Mouse (Mus musculus) embryonic facial prominence, embryonic 14.5 days (tissue): ENCODE results near the gene Mdm1. TPM values are rescaled to one million over a fixed set of nuclear protein-coding genes. Genes with fewer than 3 reads are reported as not detected.

Experiments used
- ATAC-seq: fragments of 200-750 bp; cut with Nextera tagmentation; 2 replicates; pipeline ENCODE4 v1.8.0; 2017; ENCODE audit warnings: low read depth, moderate number of reproducible peaks, moderate TSS enrichment
- DNase-seq: peaks from one replicate; pipeline ENCODE4 v3.0.0-alpha.2; 2015; ENCODE audit warnings: low spot score
- H3K27ac ChIP-seq: fragments of 300-500 bp; sonication (generic); replicated peaks from 2 replicates; pipeline ENCODE4 v1.5.1; 2014; ENCODE audit warnings: low read depth, mild to moderate bottlenecking, low read length, moderate library complexity
- H3K27me3 ChIP-seq: fragments of 300-500 bp; sonication (generic); replicated peaks from 2 replicates; pipeline ENCODE4 v1.6.1; 2014; ENCODE audit warnings: low read length; ENCODE audit not compliant: control insufficient read depth, insufficient read depth
- H3K36me3 ChIP-seq: fragments of 300-500 bp; sonication (generic); 2 replicates; pipeline ENCODE4 v1.6.1; 2014; ENCODE audit warnings: low read length, mixed read lengths; ENCODE audit not compliant: control insufficient read depth, insufficient read depth
- H3K4me1 ChIP-seq: fragments of 300-500 bp; sonication (generic); 2 replicates; pipeline ENCODE4 v1.6.1; 2014; ENCODE audit warnings: antibody characterized with exemption, low read length; ENCODE audit not compliant: control insufficient read depth, insufficient read depth
- H3K4me2 ChIP-seq: fragments of 300-500 bp; sonication (generic); 2 replicates; pipeline ENCODE4 v1.6.1; 2014; ENCODE audit warnings: low read depth, mild to moderate bottlenecking, low read length, moderate library complexity, mixed read lengths
- H3K4me3 ChIP-seq: fragments of 300-500 bp; sonication (generic); 2 replicates; pipeline ENCODE4 v1.5.1; 2014; ENCODE audit warnings: low read depth, mild to moderate bottlenecking, low read length
- H3K9ac ChIP-seq: fragments of 300-500 bp; sonication (generic); 2 replicates; pipeline ENCODE4 v1.6.1; 2014; ENCODE audit warnings: low read depth, mild to moderate bottlenecking, low read length, moderate library complexity, mixed read lengths
- H3K9me3 ChIP-seq: fragments of 300-500 bp; sonication (generic); 2 replicates; pipeline ENCODE4 v1.6.1; 2016; ENCODE audit warnings: low read length; ENCODE audit not compliant: control insufficient read depth
- WGBS: fragments of 180-500 bp; shearing (Covaris S2); extraction: QIAGEN DNeasy Blood & Tissue Kit; methylation state at CpG from one replicate; pipeline ENCODE4 v1.1.7; 2014; 5-methylcytosine and 5-hydroxymethylcytosine counted together
- polyA plus RNA-seq: library from polyadenylated mRNA; unstranded; fragments of >200 nt; fragmentation: Nextera tagmentation; extraction: Ambion mirVana; gene quantifications from 2 replicates; pipeline ENCODE4 v1.2.1, GENCODE M21; 2014

Gene Mdm1
- polyA plus RNA-seq, 1 experiment from 2014 or later: 27.2 TPM

GRCm38 (mm10) chr10:118103020-118103666 lies 38.5 kb upstream of the Mdm1 start:
- WGBS: under 1% methylated on average over 17 of the region's 20 CpGs
- no peaks in the 10 kb centered on the region for H3K9me3 ChIP-seq
- no peak overlapping the region for H3K27ac ChIP-seq
- DNase-seq (peak; percentile 94), ATAC-seq (peak; percentile 98)
- no peaks in the 10 kb centered on the region; the same call in 1 of the 2 replicates for H3K4me1 ChIP-seq
- peak overlapping the region; percentile 57 for H3K9ac ChIP-seq
- peak overlapping the region; percentile 42 for H3K4me3 ChIP-seq
- H3K4me2 ChIP-seq: peak overlapping the region; percentile 65
- no peaks in the 10 kb centered on the region for H3K27me3 ChIP-seq
- H3K36me3 ChIP-seq: no peaks in the 10 kb centered on the region

GRCm38 (mm10) chr10:118103906-118104305 lies 37.7 kb upstream of the Mdm1 start:
- no peaks in the 10 kb centered on the region for H3K9me3 ChIP-seq
- no peak overlapping the region for H3K27ac ChIP-seq
- no peak overlapping the region for H3K9ac ChIP-seq
- ATAC-seq (no peak), DNase-seq (no peak)
- no peaks in the 10 kb centered on the region for H3K27me3 ChIP-seq
- H3K4me2 ChIP-seq: no peak overlapping the region
- no peaks in the 10 kb centered on the region for H3K36me3 ChIP-seq
- 79% methylated on average over 10 of the region's 10 CpGs for WGBS
- no peak overlapping the region for H3K4me3 ChIP-seq
- no peaks in the 10 kb centered on the region; the same call in 1 of the 2 replicates for H3K4me1 ChIP-seq

- ATAC-seq (no peak), DNase-seq (no peak)
- no peaks in the 10 kb centered on the region for H3K36me3 ChIP-seq
- no peak overlapping the region for H3K4me2 ChIP-seq
- WGBS: 69% methylated on average over 9 of the region's 9 CpGs
- H3K4me1 ChIP-seq: no peaks in the 10 kb centered on the region; the same call in 1 of the 2 replicates
- H3K27me3 ChIP-seq: no peaks in the 10 kb centered on the region
- no peaks in the 10 kb centered on the region for H3K9me3 ChIP-seq
- H3K9ac ChIP-seq: no peak overlapping the region
- H3K27ac ChIP-seq: no peak overlapping the region
- no peak overlapping the region for H3K4me3 ChIP-seq
These were observed 34.6 kb upstream of the Mdm1 start for GRCm38 (mm10) chr10:118107031-118107430.

DNA sequence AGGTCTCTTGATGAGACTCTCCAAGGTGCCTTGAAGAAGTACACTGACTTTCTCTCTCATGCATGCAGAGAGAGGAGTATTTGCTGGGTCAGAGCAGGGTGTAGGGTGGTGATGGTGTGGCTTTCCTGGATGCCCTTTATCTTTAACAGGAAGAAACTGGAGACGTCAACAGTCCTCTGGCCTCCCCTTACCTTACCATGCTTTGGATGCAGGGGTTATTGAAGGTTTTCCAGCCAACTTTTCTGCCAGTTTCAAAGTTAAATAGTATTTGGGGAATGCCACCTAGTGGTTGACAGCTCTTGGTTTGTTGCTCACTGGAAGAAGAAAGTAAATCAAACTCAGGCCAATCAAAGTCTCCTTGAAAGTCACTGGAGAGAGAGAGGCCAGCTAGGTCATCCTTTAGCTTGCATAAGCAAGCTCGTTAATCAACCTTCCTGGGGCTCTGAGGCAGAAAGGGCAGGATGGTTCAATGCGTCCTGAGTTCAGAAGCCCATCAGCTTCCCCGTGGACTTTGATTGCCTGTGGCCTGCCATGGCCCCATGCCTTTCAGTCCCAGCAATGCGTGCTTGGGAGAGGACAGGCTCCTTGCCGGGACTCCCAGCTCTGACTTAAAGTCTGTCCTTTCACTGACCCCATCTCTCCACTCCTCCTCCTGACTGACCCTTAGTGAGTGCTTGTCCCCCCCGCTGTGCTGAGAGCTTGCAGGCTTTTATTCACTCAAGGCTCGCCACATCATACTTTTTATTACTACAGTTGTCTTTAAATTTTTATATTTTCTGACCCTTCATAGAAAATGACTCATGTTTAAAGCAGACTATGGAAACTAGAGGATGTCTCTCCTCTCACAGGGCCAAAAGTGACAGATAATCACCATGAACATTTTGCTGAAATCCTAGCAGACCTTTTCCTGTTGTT lies 31.3 kb upstream of the Mdm1 start:
- no peak overlapping the region for H3K27ac ChIP-seq
- H3K4me1 ChIP-seq: no peaks in the 10 kb centered on the region
- WGBS: 27% methylated on average over 7 of the region's 8 CpGs
- DNase-seq (peak; percentile 80), ATAC-seq (peak; percentile 8; the same call in 1 of the 2 replicates)
- H3K4me2 ChIP-seq: no peak overlapping the region
- no peak overlapping the region for H3K4me3 ChIP-seq
- no peaks in the 10 kb centered on the region for H3K36me3 ChIP-seq
- H3K9ac ChIP-seq: no peak overlapping the region
- no peaks in the 10 kb centered on the region for H3K9me3 ChIP-seq
- no peaks in the 10 kb centered on the region for H3K27me3 ChIP-seq

DNA sequence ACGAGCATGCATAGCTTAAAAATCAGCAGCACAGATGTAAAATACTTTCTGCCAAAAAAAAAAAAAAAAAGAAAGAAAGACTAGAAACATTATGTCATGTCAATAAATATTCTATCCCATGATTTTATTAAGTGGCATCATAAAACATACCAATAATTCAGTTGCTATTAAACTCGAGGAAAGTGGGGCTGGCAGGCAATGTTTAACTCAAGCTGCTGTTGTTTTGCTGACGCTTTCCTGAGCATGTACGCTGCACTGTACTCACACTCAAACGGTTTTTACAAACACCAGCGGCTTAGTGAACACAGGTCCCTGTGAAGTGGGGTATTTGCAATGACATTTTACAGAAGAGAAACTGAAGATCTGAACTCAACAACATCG lies 30.7 kb upstream of the Mdm1 start:
- WGBS: 65% methylated on average over 7 of the region's 7 CpGs
- Histone ChIP-seq H3K4me2 (no peak overlapping the region), H3K4me3 (no peak overlapping the region), H3K27me3 (no peaks in the 10 kb centered on the region), H3K9me3 (no peaks in the 10 kb centered on the region), H3K4me1 (no peaks in the 10 kb centered on the region), H3K27ac (no peak overlapping the region), H3K36me3 (no peaks in the 10 kb centered on the region), H3K9ac (no peak overlapping the region)
- no peak for ATAC-seq
- no peak for DNase-seq

- no peak for DNase-seq
- H3K9ac ChIP-seq: no peak overlapping the region
- H3K4me2 ChIP-seq: no peak overlapping the region
- ATAC-seq: no peak
- H3K4me3 ChIP-seq: no peak overlapping the region
- no peaks in the 10 kb centered on the region for H3K9me3 ChIP-seq
- no peak overlapping the region for H3K27ac ChIP-seq
- no peaks in the 10 kb centered on the region for H3K27me3 ChIP-seq
- no peaks in the 10 kb centered on the region for H3K4me1 ChIP-seq
- no peaks in the 10 kb centered on the region for H3K36me3 ChIP-seq
- 21% methylated on average over 7 of the region's 7 CpGs for WGBS
These were observed 30.0 kb upstream of the Mdm1 start for GRCm38 (mm10) chr10:118111621-118112020.

DNA sequence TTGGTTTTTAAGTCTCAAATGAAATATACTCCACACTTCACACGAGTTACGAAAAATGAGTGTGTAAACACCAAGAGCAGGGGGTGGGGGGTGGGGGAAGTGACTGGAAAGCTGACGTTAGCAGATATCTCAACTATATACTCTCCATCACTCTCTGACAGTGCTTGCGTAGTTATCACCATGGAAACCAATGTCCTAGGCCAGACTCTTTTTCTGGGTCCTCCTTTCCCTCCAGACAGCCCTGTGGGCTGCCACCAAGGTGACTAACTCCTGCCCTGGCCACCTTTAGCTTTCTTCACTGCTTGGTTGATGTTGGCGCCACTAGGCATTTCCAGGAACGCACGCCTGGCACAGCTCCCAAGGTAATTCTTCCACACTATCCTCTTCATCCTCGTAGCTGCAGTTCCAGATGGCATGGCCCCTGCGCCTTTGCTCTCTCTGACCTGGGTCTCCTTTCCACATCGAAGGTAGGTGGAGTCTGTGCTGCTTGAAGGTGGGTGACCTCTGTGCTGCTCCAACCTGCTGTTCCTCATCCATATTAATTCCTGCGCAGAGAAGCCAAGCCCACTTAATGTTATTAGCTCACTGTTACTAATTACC lies 29.2 kb upstream of the Mdm1 start:
- Histone ChIP-seq H3K4me3 (no peak overlapping the region), H3K9me3 (no peaks in the 10 kb centered on the region), H3K36me3 (no peaks in the 10 kb centered on the region), H3K4me1 (no peaks in the 10 kb centered on the region), H3K27me3 (no peaks in the 10 kb centered on the region), H3K27ac (no peak overlapping the region), H3K4me2 (no peak overlapping the region), H3K9ac (no peak overlapping the region)
- WGBS: 61% methylated on average over 11 of the region's 11 CpGs
- DNase-seq: no peak
- no peak for ATAC-seq

DNA sequence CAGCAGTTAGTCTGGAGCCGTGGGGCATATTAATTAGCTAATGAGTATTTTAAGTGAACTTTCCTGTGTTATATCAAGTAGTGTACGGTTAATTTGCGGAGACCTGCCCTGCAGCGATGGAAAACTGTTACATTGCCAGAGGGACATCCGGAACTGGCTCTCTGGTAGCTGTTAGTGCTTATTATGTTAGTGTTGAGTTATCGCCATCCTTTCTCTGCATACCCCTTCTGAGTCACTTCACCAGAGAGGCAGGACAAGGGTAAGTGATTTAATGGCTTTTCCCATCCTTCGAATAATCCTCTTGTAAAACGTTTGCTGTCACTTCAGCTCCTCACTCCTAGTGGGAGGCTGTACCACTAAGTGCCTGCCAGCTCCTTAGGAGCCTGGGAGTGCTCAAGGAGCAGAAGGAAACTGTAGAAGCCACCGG lies 28.3 kb upstream of the Mdm1 start:
- Histone ChIP-seq H3K9ac (no peak overlapping the region), H3K27ac (no peak overlapping the region), H3K27me3 (no peaks in the 10 kb centered on the region), H3K4me1 (no peaks in the 10 kb centered on the region), H3K4me3 (no peak overlapping the region), H3K4me2 (no peak overlapping the region), H3K9me3 (no peaks in the 10 kb centered on the region), H3K36me3 (no peaks in the 10 kb centered on the region)
- 46% methylated on average over 9 of the region's 9 CpGs for WGBS
- DNase-seq: no peak
- ATAC-seq: peak; percentile 45; the same call in 1 of the 2 replicates
